Mouse (Mus musculus) erythroblast, embryonic 14.5 days (primary cell): ENCODE results near the gene Arhgap30.

ENCODE experiments used
- GATA1 ChIP-seq: IDR thresholded peaks from 2 replicates; pipeline ENCODE4 v1.6.1; 2012; ENCODE audit warnings: low read length, inconsistent platforms, mixed read lengths
- TAL1 ChIP-seq: IDR thresholded peaks from 3 replicates; pipeline ENCODE4 v1.6.1; 2012; ENCODE audit warnings: low read length, inconsistent platforms, mixed read lengths

DNA sequence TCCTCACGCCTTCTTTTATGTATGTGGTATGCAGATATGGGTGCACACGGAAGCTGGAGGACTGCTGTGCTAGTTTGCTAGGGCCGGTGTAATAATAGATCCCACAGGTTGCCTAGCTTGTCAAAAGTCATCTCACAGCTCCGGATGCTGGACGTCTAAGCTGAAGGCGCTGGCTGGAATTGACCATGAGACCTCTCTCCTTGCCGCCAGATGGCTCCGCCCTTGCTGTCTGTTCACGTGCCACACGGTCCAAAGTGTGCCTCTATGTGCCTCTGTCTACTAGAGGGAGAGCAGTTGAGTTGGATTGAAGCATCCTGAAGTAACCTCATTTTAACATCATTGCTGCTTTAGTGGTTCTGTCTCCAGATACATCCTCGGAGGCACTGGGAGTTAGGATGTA is 61.3 kb downstream of the Arhgap30 start:
- TF ChIP-seq TAL1 (no peak), GATA1 (no peak)
